Mouse (Mus musculus): Measurements from ENCODE around the gene Unk.

Unk gene

DNA sequence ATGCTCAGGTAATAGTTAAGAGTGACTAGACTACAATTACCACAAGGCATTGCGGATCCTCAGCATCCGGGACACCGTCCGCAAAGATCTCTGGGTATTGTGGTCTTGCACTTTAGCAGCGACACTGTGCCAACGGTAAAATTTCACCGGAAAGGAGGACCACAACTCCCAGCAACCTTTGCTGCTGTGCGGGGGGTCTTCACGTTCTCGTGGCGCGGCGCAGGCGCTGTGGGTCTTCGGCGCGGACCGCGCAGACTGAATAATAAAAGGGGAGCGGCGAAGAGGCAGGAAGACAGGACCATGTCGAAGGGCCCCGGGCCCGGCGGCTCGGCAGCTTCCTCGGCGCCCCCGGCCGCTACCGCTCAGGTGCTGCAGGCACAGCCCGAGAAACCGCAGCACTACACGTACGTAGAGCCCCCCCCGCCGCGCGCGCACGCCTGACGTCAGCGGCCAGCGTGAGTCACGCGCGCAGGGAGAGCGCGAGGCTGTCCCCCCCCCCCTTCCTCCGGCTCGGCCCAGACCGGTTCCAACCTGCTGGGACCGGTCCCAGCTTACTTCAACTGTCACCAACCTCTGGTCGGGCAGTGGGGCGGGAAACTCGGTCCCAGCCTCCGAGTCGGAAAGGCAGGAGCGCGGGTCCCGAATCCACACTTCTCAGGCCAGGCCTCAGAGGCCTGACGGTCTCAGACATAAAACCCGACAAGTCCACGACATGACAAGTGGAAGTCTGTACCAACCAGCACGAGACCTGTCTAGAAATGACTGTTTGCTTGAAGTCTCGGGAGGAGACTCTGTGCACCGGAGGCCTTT lies at the start of gene Unk:
Gene Unk, plus strand, starts transcription at position 235 of the 810 bp plus-strand sequence.
- DNase-seq: peak; percentile 99 to 100

DNA sequence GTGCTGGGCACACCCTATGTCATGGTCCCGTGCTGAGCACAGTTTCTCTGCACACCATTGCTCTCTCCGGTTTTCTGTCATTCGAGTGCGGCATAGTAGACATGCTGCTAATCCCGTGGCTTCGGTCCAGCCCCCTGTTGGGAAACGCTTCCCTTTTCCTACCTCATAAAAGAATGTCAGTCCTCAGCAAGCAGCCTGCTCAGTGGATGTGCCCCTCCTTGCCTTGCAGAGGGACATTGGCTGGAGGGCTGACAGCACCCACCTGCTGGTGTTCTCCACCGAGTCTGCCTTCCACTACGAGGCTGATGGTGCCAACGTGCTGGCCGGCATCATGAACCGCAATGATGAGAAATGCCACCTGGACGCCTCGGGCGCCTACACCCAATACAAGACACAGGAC lies 47.6 kb upstream of the Unk start:
- no peak for DNase-seq

DNA sequence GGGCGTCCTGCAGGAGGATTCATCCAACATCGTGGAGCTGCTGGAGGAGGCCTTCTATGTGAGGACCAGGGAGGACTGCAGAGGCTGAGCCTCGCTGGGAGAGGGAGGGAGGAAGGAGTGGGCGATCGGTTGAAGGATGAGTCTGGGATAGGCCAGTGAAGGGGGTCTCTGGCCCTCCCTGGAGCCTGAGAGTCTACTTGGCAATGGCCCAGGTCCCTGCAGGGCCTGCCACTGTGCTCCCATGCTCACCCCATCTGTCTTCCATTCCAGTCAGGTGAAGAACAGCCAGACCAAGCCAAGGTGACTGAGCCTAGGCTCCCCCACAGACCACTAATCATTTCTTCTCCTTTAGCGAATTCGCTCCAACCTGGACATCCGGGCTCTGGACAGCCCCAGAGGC lies 46.8 kb upstream of the Unk start:
- DNase-seq: no peak

DNA sequence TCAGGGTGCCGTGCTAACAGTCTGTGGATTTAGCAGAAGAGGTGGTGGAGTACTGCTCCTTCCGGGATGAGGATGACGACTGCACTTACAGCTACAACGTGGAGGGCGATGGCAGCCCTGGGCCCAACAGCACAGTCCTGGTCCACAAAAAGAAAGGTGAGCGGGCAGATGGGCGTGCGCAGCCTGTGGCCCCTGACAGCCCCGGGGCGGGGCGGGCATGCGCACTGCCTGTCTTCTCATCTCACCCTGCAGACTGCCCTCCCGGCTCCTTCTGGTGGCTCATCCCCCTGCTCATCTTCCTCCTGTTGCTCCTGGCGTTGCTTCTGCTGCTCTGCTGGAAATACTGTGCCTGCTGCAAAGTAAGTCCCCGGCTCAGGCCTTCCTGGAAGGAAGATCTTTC lies 40.4 kb upstream of the Unk start:
- no peak for DNase-seq

- no peak for DNase-seq
These were observed 38.0 kb upstream of the Unk start for GRCm38 (mm10) chr11:115992098-115992497.

- DNase-seq: no peak
These were observed 34.9 kb upstream of the Unk start for GRCm38 (mm10) chr11:115995256-115995655.

DNA sequence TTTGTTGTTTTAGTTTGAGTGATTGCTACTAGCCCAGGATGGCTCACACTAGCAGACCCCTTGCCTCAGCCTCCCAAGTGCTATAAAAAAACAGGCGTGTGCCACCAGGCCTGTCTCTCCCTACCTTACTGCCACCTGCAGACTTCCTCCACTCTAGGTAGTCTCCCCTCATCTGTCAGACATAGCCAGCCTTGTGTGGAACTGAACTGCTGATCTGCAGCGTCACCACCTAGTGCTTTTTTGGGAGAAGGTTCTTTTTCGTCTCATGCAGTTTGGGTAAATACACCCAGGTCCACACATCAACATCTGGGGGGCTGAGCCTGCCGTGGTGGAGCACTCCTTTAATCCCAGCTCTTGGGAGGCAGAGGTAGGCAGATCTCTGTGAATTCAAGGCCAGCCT lies 33.1 kb upstream of the Unk start:
- no peak for DNase-seq

DNA sequence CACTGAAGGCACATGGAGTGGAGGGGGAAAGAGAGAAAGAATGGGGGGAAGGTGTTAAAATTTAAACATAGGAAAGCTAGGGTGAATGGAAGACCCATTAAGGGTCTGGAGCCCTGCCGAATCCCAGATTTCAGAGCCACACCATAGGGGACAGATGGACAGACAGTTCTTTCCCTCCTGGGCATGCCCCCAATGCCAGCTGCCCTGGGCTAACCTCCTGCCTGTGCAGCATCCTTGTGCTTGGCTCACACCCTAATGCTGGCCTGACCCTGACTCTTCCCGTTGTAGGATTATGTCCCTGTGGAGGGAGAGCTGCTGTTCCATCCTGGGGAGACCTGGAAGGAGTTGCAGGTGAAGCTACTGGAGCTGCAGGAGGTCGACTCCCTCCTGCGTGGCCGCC lies 32.5 kb upstream of the Unk start:
- no peak for DNase-seq

- DNase-seq: no peak
These were observed 31.1 kb upstream of the Unk start for GRCm38 (mm10) chr11:115999027-115999426.

DNA sequence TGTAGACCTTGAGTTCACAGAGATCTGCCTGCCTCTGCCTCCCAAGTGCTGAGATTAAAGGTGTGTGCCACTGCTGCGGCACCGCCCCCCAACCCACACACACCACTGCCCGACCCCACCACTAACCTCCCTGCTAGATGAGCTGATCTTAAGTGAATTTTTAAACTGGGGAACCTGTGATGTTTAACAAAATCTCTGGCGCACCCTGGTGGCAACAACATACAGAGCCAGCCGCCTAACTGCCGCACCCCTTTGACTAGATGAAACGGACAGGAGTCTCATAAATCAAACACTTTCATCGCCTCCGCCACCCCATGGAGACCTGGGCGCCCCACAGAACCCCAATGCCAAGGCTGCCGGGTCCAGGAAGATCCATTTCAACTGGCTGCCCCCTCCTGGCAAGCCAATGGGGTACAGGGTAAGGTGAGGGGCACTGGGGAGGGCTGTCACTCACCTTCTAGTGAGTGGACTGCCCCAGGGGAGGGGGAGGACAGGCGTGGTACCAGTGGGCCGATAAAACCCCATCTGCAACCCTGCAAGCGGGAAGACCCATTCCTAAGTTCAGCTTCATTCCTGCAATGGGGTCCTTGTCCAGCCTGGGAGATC lies 30.5 kb upstream of the Unk start:
- DNase-seq: peak; percentile 84

GRCm38 (mm10) chr11:116000607-116001006 lies 29.5 kb upstream of the Unk start:
- DNase-seq: no peak

- no peak for DNase-seq
These were observed 28.4 kb upstream of the Unk start for GRCm38 (mm10) chr11:116001725-116002124.

DNA sequence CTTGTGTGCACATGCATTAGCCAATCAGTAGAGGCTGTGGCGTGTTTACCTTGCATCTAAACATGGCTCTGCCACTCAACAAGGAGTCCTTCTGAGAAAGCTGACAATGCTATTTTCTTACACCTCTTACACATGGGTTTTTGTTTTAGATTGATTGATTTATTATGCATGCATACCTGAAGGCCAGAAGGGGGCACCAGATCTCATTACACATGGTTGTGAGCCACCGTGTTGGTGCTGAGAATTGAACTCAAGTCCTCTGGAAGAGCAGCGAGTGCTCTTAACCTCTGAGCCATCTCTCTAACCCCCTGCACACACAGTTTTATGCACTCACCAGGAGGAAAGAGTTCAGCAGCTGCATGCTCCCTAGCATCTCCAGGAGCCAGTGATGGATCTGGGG lies 27.2 kb upstream of the Unk start:
- DNase-seq: no peak

GRCm38 (mm10) chr11:116004186-116004823 lies 25.8 kb upstream of the Unk start:
- no peak for DNase-seq

- DNase-seq: peak; percentile 65 to 70
These were observed 25.1 kb upstream of the Unk start for GRCm38 (mm10) chr11:116004840-116005700.

GRCm38 (mm10) chr11:116005701-116006419 lies 24.3 kb upstream of the Unk start:
- DNase-seq: no peak

GRCm38 (mm10) chr11:116007095-116007850 lies 22.8 kb upstream of the Unk start:
- DNase-seq: no peak

- DNase-seq: no peak
These were observed 21.7 kb upstream of the Unk start for GRCm38 (mm10) chr11:116008411-116008810.

GRCm38 (mm10) chr11:116008832-116009375 lies 21.2 kb upstream of the Unk start:
- DNase-seq: no peak

DNA sequence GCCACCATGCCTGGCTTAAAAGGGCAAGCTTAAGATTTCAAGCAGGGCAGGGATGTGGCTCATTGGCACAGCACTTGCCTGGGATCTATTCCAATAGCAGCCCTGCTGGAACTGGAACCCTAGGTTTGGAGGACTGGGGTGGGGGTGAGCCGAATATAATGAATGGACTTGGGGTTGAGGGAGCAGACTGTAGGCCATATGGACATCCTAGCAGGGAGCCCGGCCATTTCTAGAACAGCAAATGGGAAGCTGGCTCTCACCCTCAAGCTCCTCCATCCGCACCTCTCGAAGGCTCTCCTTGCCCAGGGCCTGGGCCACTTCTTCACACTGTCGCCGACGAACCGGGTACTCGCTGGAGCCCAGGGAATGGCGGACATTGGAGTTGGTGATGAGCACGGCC lies 20.5 kb upstream of the Unk start:
- DNase-seq: no peak

DNA sequence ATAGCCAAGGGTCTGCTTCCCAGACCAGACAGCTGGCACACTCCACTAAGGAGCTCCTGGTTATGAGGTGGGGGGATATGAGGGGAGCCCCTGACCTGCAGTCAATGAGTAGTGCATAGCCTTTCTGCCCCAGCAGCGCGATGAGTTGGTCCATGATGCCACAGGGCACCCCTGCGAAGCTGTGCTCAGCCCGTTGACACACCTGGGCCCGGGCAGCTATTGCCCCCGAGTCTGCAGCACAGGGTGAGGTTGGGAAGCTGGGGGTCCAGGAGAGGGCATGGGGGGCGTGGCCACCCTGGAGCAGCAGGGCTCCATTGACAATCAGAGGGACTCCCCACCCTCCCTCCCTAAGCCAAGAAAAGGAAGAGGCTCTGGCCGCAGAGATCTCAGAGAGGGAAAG lies 20.0 kb upstream of the Unk start:
- DNase-seq: no peak
